Mouse (Mus musculus) MEL (cell line): ENCODE measurements at regions not wholly inside any gene's neighbourhood (a gene's known extent, or its start where the extent isn't known, plus 50 kb on each side); places are given as distances from the start of the nearest gene placed in this dataset.

Experiments
- DNase-seq: peaks from one replicate; pipeline ENCODE4 v3.0.0; 2011; ENCODE audit warnings: low read depth, low spot score
- H3K27ac ChIP-seq: 2 replicates; pipeline ENCODE4 v1.5.1; 2012; ENCODE audit warnings: low read depth, mild to moderate bottlenecking, control low read depth, low read length, moderate library complexity; ENCODE audit not compliant: control insufficient read depth
- H3K27me3 ChIP-seq, 2 experiments: fragments of 150-350 bp in 1 of 2; sonication (generic) in 1 of 2; 2 replicates each; pipeline ENCODE4 v1.6.1; 2012; ENCODE audit warnings: low read length in 2 of 2, mild to moderate bottlenecking in 2 of 2, improper control_type of control experiment in 1 of 2, moderate library complexity in 1 of 2; ENCODE audit not compliant: insufficient read depth in 2 of 2, control insufficient read depth in 1 of 2
- H3K36me3 ChIP-seq, 2 experiments: 2 replicates each; pipeline ENCODE4 v1.6.1; 2012 to 2014; ENCODE audit warnings: low read length in 2 of 2, improper control_type of control experiment in 1 of 2, inconsistent platforms in 1 of 2, mild to moderate bottlenecking in 1 of 2; ENCODE audit not compliant: insufficient read depth in 2 of 2, control insufficient read depth in 1 of 2
- H3K4me1 ChIP-seq, 2 experiments: fragments of 150-350 bp in 1 of 2; sonication (generic) in 1 of 2; 2 replicates each; pipeline ENCODE4 v1.6.1; 2012; ENCODE audit warnings: low read length in 2 of 2, improper control_type of control experiment in 1 of 2, mild to moderate bottlenecking in 1 of 2; ENCODE audit not compliant: insufficient read depth in 2 of 2, control insufficient read depth in 1 of 2
- H3K4me3 ChIP-seq, 2 experiments: fragments of 150-350 bp in 1 of 2; sonication (generic) in 1 of 2; 2 replicates each; pipeline ENCODE4 v1.5.1; 2012; ENCODE audit warnings: low read depth in 2 of 2, low read length in 2 of 2, mild to moderate bottlenecking in 2 of 2, moderate library complexity in 2 of 2, control low read depth in 1 of 2, improper control_type of control experiment in 1 of 2; ENCODE audit not compliant: control insufficient read depth in 1 of 2, insufficient read depth in 1 of 2
- H3K79me2 ChIP-seq: 2 replicates; pipeline ENCODE4 v1.6.1; 2012; ENCODE audit warnings: mild to moderate bottlenecking, low read length, moderate library complexity; ENCODE audit not compliant: control insufficient read depth, poor library complexity, insufficient read depth
- H3K9ac ChIP-seq: 2 replicates; pipeline ENCODE4 v1.6.1; 2012; ENCODE audit warnings: low read depth, mild to moderate bottlenecking, control low read depth, low read length, moderate library complexity; ENCODE audit not compliant: control insufficient read depth, poor library complexity, severe bottlenecking
- H3K9me3 ChIP-seq: fragments of 150-350 bp; sonication (generic); replicated peaks from 2 replicates; pipeline ENCODE4 v1.6.1; 2012; ENCODE audit warnings: mild to moderate bottlenecking, low read length, improper control_type of control experiment, moderate library complexity; ENCODE audit not compliant: insufficient read depth
- CHD2 ChIP-seq: IDR thresholded peaks from 2 replicates; pipeline ENCODE4 v1.6.1; 2011; ENCODE audit warnings: low read length, improper control_type of control experiment
- CTCF ChIP-seq, 3 experiments: IDR thresholded peaks in 2 of 3; conservative IDR thresholded peaks in 1 of 3; 2 replicates each; pipeline ENCODE4 v1.5.1; 2011 to 2012; ENCODE audit warnings: low read length in 3 of 3, low read depth in 2 of 3, mild to moderate bottlenecking in 2 of 3, improper control_type of control experiment in 1 of 3, inconsistent platforms in 1 of 3, mixed read lengths in 1 of 3, moderate library complexity in 1 of 3; ENCODE audit not compliant: control insufficient read depth in 1 of 3, insufficient read depth in 1 of 3, poor library complexity in 1 of 3, severe bottlenecking in 1 of 3
- E2F4 ChIP-seq: IDR thresholded peaks from 2 replicates; pipeline ENCODE4 v1.6.1; 2011; ENCODE audit warnings: low read depth, low read length, improper control_type of control experiment, borderline replicate concordance
- EP300 ChIP-seq, 2 experiments: IDR thresholded peaks; 2 replicates each; pipeline ENCODE4 v1.6.1; 2011; ENCODE audit warnings: improper control_type of control experiment in 2 of 2, low read length in 2 of 2, low read depth in 1 of 2, mild to moderate bottlenecking in 1 of 2
- ETS1 ChIP-seq: IDR thresholded peaks from 2 replicates; pipeline ENCODE4 v1.6.1; 2012; ENCODE audit warnings: low read depth, mild to moderate bottlenecking, inconsistent platforms, low read length, improper control_type of control experiment, moderate library complexity
- GATA1 ChIP-seq: IDR thresholded peaks from 2 replicates; pipeline ENCODE4 v1.6.1; 2011; ENCODE audit warnings: low read depth, low read length, improper control_type of control experiment
- HCFC1 ChIP-seq: IDR thresholded peaks from 2 replicates; pipeline ENCODE4 v1.6.1; 2012; ENCODE audit warnings: low read depth, mild to moderate bottlenecking, inconsistent platforms, low read length, improper control_type of control experiment, moderate library complexity
- KAT2A ChIP-seq: conservative IDR thresholded peaks from 2 replicates; pipeline ENCODE4 v1.6.1; 2012; ENCODE audit warnings: low read depth, low read length, improper control_type of control experiment, inconsistent platforms
- MAFK ChIP-seq: IDR thresholded peaks from 2 replicates; pipeline ENCODE4 v1.6.1; 2011; ENCODE audit warnings: low read depth, mild to moderate bottlenecking, low read length, improper control_type of control experiment, borderline replicate concordance
- MAX ChIP-seq: IDR thresholded peaks from 2 replicates; pipeline ENCODE4 v1.6.1; 2011; ENCODE audit warnings: low read length, improper control_type of control experiment
- MAZ ChIP-seq: IDR thresholded peaks from 2 replicates; pipeline ENCODE4 v1.6.1; 2012; ENCODE audit warnings: low read depth, mild to moderate bottlenecking, inconsistent platforms, low read length, improper control_type of control experiment
- MXI1 ChIP-seq: IDR thresholded peaks from 2 replicates; pipeline ENCODE4 v1.6.1; 2011; ENCODE audit warnings: mild to moderate bottlenecking, low read depth, low read length, improper control_type of control experiment
- MYB ChIP-seq: IDR thresholded peaks from 2 replicates; pipeline ENCODE4 v1.6.1; 2011; ENCODE audit warnings: mild to moderate bottlenecking, low read depth, low read length, improper control_type of control experiment
- MYC ChIP-seq: IDR thresholded peaks from 2 replicates; pipeline ENCODE4 v1.6.1; 2011; ENCODE audit warnings: low read depth, mild to moderate bottlenecking, low read length, improper control_type of control experiment, moderate library complexity
- NRF1 ChIP-seq: IDR thresholded peaks from 2 replicates; pipeline ENCODE4 v1.6.1; 2014; ENCODE audit warnings: low read depth, mild to moderate bottlenecking, inconsistent platforms, low read length, improper control_type of control experiment, moderate library complexity; ENCODE audit not compliant: poor library complexity, insufficient read depth, severe bottlenecking
- POLR2A ChIP-seq, 2 experiments: IDR thresholded peaks; 2 replicates each; pipeline ENCODE4 v1.6.1; 2011 to 2012; ENCODE audit warnings: low read length in 2 of 2, mild to moderate bottlenecking in 2 of 2, control low read depth in 1 of 2, improper control_type of control experiment in 1 of 2, low read depth in 1 of 2, moderate library complexity in 1 of 2; ENCODE audit not compliant: control insufficient read depth in 1 of 2, insufficient read depth in 1 of 2, poor library complexity in 1 of 2
- POLR2AphosphoS2 ChIP-seq: IDR thresholded peaks from 2 replicates; pipeline ENCODE4 v1.6.1; 2011; ENCODE audit warnings: low read length, improper control_type of control experiment
- RCOR1 ChIP-seq: IDR thresholded peaks from 2 replicates; pipeline ENCODE4 v1.6.1; 2012; ENCODE audit warnings: low read depth, mild to moderate bottlenecking, inconsistent platforms, low read length, improper control_type of control experiment
- SIN3A ChIP-seq: IDR thresholded peaks from 2 replicates; pipeline ENCODE4 v1.6.1; 2012; ENCODE audit warnings: low read length, improper control_type of control experiment, inconsistent platforms
- SMC3 ChIP-seq: IDR thresholded peaks from 2 replicates; pipeline ENCODE4 v1.6.1; 2011; ENCODE audit warnings: low read depth, low read length, improper control_type of control experiment
- TAL1 ChIP-seq: IDR thresholded peaks from 2 replicates; pipeline ENCODE4 v1.6.1; 2012; ENCODE audit warnings: mild to moderate bottlenecking, inconsistent platforms, low read length, moderate library complexity, mixed read lengths
- TBP ChIP-seq: IDR thresholded peaks from 2 replicates; pipeline ENCODE4 v1.8.0; 2011; ENCODE audit warnings: low read depth, low read length, improper control_type of control experiment
- USF1 ChIP-seq: IDR thresholded peaks from 2 replicates; pipeline ENCODE4 v1.6.1; 2014; ENCODE audit warnings: low read depth, mild to moderate bottlenecking, inconsistent platforms, low read length, improper control_type of control experiment, moderate library complexity
- USF2 ChIP-seq, 2 experiments: IDR thresholded peaks; 2 replicates each; pipeline ENCODE4 v1.6.1; 2011 to 2012; ENCODE audit warnings: improper control_type of control experiment in 2 of 2, low read length in 2 of 2, borderline replicate concordance in 1 of 2, inconsistent platforms in 1 of 2, low read depth in 1 of 2, mild to moderate bottlenecking in 1 of 2; ENCODE audit not compliant: insufficient read depth in 1 of 2
- ZMIZ1 ChIP-seq: IDR thresholded peaks from 2 replicates; pipeline ENCODE4 v1.6.1; 2012; ENCODE audit warnings: low read depth, mild to moderate bottlenecking, inconsistent platforms, low read length, improper control_type of control experiment, moderate library complexity

GRCm38 (mm10) chr3:101224091-101224490 lies 63.6 kb downstream of the Cd2 start:
- no peaks in the 10 kb centered on the region for H3K27me3 ChIP-seq
- no peak overlapping the region for H3K4me3 ChIP-seq
- H3K79me2 ChIP-seq = no peaks in the 10 kb centered on the region
- no peaks in the 10 kb centered on the region for H3K9me3 ChIP-seq
- no peaks in the 10 kb centered on the region for H3K36me3 ChIP-seq
- H3K9ac ChIP-seq = no peak overlapping the region
- H3K4me1 ChIP-seq = no peaks in the 10 kb centered on the region
- TF ChIP-seq E2F4 (no peak), USF2 (IDR thresholded peaks at IDR 0.05; ENCODE audit: borderline replicate concordance in 1 of 2, insufficient read depth in 1 of 2, low read depth in 1 of 2, low read length in 2 of 2) (no peak), POLR2AphosphoS2 (no peak), NRF1 (no peak), POLR2A (IDR thresholded peaks at IDR 0.05; ENCODE audit: control insufficient read depth in 1 of 2, insufficient read depth in 1 of 2, low read depth in 1 of 2, low read length in 2 of 2, poor library complexity in 1 of 2) (no peak), MYC (no peak), HCFC1 (no peak), MXI1 (no peak), EP300 (IDR thresholded peaks at IDR 0.05; ENCODE audit: low read depth in 1 of 2, low read length in 2 of 2) (no peak), GATA1 (no peak), MAFK (no peak), ZMIZ1 (no peak), TAL1 (no peak), USF1 (no peak), ETS1 (no peak), MYB (no peak), CHD2 (no peak), MAZ (no peak), MAX (no peak), RCOR1 (no peak)
- no peak overlapping the region for H3K27ac ChIP-seq
- DNase-seq = no peak

- Histone ChIP-seq H3K36me3 (no peaks in the 10 kb centered on the region), H3K27me3 (no peaks in the 10 kb centered on the region), H3K9ac (no peak overlapping the region), H3K4me1 (no peaks in the 10 kb centered on the region), H3K79me2 (no peaks in the 10 kb centered on the region), H3K27ac (no peak overlapping the region), H3K4me3 (no peak overlapping the region), H3K9me3 (no peaks in the 10 kb centered on the region; the same call in 1 of the 2 replicates)
- no peak for DNase-seq
- TF ChIP-seq KAT2A (no peak), TBP (no peak), SMC3 (0 out of 2 replicates have a peak, but pooled peaks have one; percentile 8), SIN3A (no peak), E2F4 (no peak), CTCF (IDR thresholded peaks at IDR 0.05 in 2 of 3, conservative IDR thresholded peaks at IDR 0.05 in 1 of 3; ENCODE audit: control insufficient read depth in 1 of 3, insufficient read depth in 1 of 3, low read depth in 2 of 3, low read length in 3 of 3, poor library complexity in 1 of 3, severe bottlenecking in 1 of 3) (peak in 2 of 3 experiments; percentile 10 to 39; a peak in 3 of 6 replicates)
Measured at GRCm38 (mm10) chr3:101219897-101220296, 67.8 kb downstream of the Cd2 start.
